Mouse (Mus musculus) lung, postnatal 25 days (tissue): ENCODE results near the gene Lrrc20.
A peak's percentile ranks its signal among the peaks of the same experiment; 100 is the strongest.

ENCODE experiments used
- DNase-seq: peaks from one replicate; pipeline ENCODE4 v3.0.0; 2022; ENCODE audit warnings: low spot score

Lrrc20 gene

GRCm38 (mm10) chr10:61517296-61518071 lies 41.9 kb downstream of the Lrrc20 start:
- DNase-seq: no peak

- no peak for DNase-seq
These were observed 42.7 kb downstream of the Lrrc20 start for GRCm38 (mm10) chr10:61518320-61518719.

GRCm38 (mm10) chr10:61519491-61519890 lies 43.9 kb downstream of the Lrrc20 start:
- DNase-seq: no peak

GRCm38 (mm10) chr10:61520714-61521113 lies 45.1 kb downstream of the Lrrc20 start:
- no peak for DNase-seq

- no peak for DNase-seq
These were observed 55.3 kb downstream of the Lrrc20 start for GRCm38 (mm10) chr10:61530936-61531335.

GRCm38 (mm10) chr10:61533285-61533684 lies 57.7 kb downstream of the Lrrc20 start:
- no peak for DNase-seq

- DNase-seq: peak; percentile 55
These were observed 58.9 kb downstream of the Lrrc20 start for GRCm38 (mm10) chr10:61534371-61535101.

- DNase-seq: no peak
These were observed 59.8 kb downstream of the Lrrc20 start for GRCm38 (mm10) chr10:61535441-61535840.

- peak; percentile 78 for DNase-seq
These were observed 60.8 kb downstream of the Lrrc20 start for GRCm38 (mm10) chr10:61536130-61537035.

- DNase-seq: peak; percentile 47
These were observed 61.4 kb downstream of the Lrrc20 start for GRCm38 (mm10) chr10:61537036-61537380.

- no peak for DNase-seq
These were observed 62.8 kb downstream of the Lrrc20 start for GRCm38 (mm10) chr10:61538446-61538845.

- peak; percentile 56 for DNase-seq
These were observed 68.7 kb downstream of the Lrrc20 start for GRCm38 (mm10) chr10:61544127-61544862.

GRCm38 (mm10) chr10:61544863-61545240 lies 69.3 kb downstream of the Lrrc20 start:
- no peak for DNase-seq

- no peak for DNase-seq
These were observed 74.5 kb downstream of the Lrrc20 start for GRCm38 (mm10) chr10:61550106-61550505.

GRCm38 (mm10) chr10:61555155-61555554 lies 79.6 kb downstream of the Lrrc20 start:
- DNase-seq: no peak

- DNase-seq: peak; percentile 21
These were observed 83.0 kb downstream of the Lrrc20 start for GRCm38 (mm10) chr10:61558631-61559030.

GRCm38 (mm10) chr10:61559544-61559943 lies 83.9 kb downstream of the Lrrc20 start:
- DNase-seq: no peak

- DNase-seq: no peak
These were observed 87.9 kb downstream of the Lrrc20 start for GRCm38 (mm10) chr10:61563550-61563949.

GRCm38 (mm10) chr10:61564408-61564807 lies 88.8 kb downstream of the Lrrc20 start:
- no peak for DNase-seq

- no peak for DNase-seq
These were observed 94.6 kb downstream of the Lrrc20 start for GRCm38 (mm10) chr10:61570181-61570580.

- no peak for DNase-seq
These were observed 96.5 kb downstream of the Lrrc20 start for GRCm38 (mm10) chr10:61572126-61572525.
